Mouse (Mus musculus): Measurements from ENCODE around the gene Pgm1. TPM values are rescaled to one million over a fixed set of nuclear protein-coding genes. Genes with fewer than 3 reads are reported as not detected.

Gene Pgm1
- total RNA-seq, 1 experiment: 15.6 TPM

DNA sequence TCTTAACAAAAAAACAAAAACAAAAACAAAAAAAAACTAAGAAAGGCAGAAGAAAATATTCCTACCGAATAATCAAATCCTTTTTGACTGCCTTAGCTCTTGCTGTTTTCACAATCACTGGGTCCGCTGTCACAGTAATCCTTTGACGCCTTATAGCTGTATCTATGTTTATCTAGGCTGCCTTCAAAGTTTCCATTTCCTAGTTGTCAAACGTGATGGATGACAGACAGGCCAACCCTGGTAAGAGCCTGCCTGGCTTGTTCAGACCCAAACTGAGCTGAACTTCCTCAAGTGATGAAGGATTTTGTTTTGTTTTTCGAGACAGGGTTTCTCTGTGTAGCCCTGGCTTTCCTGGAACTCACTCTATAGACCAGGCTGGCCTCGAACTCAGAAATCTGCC, 693 bp upstream of the Pgm1 start:
- Histone ChIP-seq H3K4me3 (ENCODE audit: insufficient read depth in 1 of 2, low read depth in 1 of 2, low read length in 2 of 2, poor library complexity in 1 of 2, severe bottlenecking in 1 of 2) (no peak overlapping the region), H3K36me3 (ENCODE audit: control insufficient read depth, insufficient read depth, low read length, poor library complexity, severe bottlenecking) (no peaks in the 10 kb centered on the region), H3K27ac (ENCODE audit: insufficient read depth, low read depth, low read length, poor library complexity, severe bottlenecking) (no peak overlapping the region), H3K9ac (ENCODE audit: insufficient read depth, low read depth, low read length, poor library complexity, severe bottlenecking) (no peak overlapping the region), H3K9me3 (ENCODE audit: control insufficient read depth, insufficient read depth, low read depth, low read length) (no peaks in the 10 kb centered on the region), H3K4me1 (ENCODE audit: control insufficient read depth in 2 of 2, insufficient read depth in 2 of 2, low read length in 2 of 2, poor library complexity in 1 of 2) (no peaks in the 10 kb centered on the region; a peak in 1 of 4 replicates)
- in situ Hi-C loops (cut with MboI; ENCODE audit: low sequenced_read_pairs in 2 of 2, unreplicated experiment in 2 of 2): no loop called here
- no peak for DNase-seq (ENCODE audit: low read depth, low spot score)
- no peak for TF ChIP-seq MAFK (IDR thresholded peaks at IDR 0.05; ENCODE audit: insufficient read depth, low read depth, low read length)

- no peak within 1 kb of the TSS for H3K27ac ChIP-seq (ENCODE audit: insufficient read depth, low read depth, low read length, poor library complexity, severe bottlenecking)
- peak; percentile 33 for DNase-seq (ENCODE audit: low read depth, low spot score)
- in situ Hi-C loops (cut with MboI; ENCODE audit: low sequenced_read_pairs in 2 of 2, unreplicated experiment in 2 of 2): no loop called here
- H3K9ac ChIP-seq (ENCODE audit: insufficient read depth, low read depth, low read length, poor library complexity, severe bottlenecking): peak within 1 kb of the TSS; percentile 82
- no peak for TF ChIP-seq ZC3H11A (IDR thresholded peaks at IDR 0.05; ENCODE audit: borderline replicate concordance, low read depth, low read length)
- H3K4me1 ChIP-seq (ENCODE audit: control insufficient read depth in 2 of 2, insufficient read depth in 2 of 2, low read length in 2 of 2, poor library complexity in 1 of 2): no peaks in the 10 kb centered on the region; a peak in 1 of 4 replicates
- H3K9me3 ChIP-seq (ENCODE audit: control insufficient read depth, insufficient read depth, low read depth, low read length): no peaks in the 10 kb centered on the region
- H3K4me3 ChIP-seq (ENCODE audit: insufficient read depth in 1 of 2, low read depth in 1 of 2, low read length in 2 of 2, poor library complexity in 1 of 2, severe bottlenecking in 1 of 2): peak within 1 kb of the TSS; percentile 73 to 96
- H3K36me3 ChIP-seq (ENCODE audit: control insufficient read depth, insufficient read depth, low read length, poor library complexity, severe bottlenecking): no peaks in the 10 kb centered on the region
Measured at GRCm38 (mm10) chr4:99929613-99930517, 651 bp downstream of the Pgm1 start, which contains the start of gene Itgb3bp. Gene Itgb3bp, minus strand, starts transcription at chr4:99929813.

- H3K9ac ChIP-seq (ENCODE audit: insufficient read depth, low read depth, low read length, poor library complexity, severe bottlenecking): no peak overlapping the region
- TF ChIP-seq HCFC1 (IDR thresholded peaks at IDR 0.05; ENCODE audit: borderline replicate concordance, insufficient read depth, low read length) (no peak), MAFK (IDR thresholded peaks at IDR 0.05; ENCODE audit: insufficient read depth, low read depth, low read length) (no peak), CHD2 (IDR thresholded peaks at IDR 0.05; ENCODE audit: low read depth, low read length) (no peak), ZNF384 (IDR thresholded peaks at IDR 0.05; ENCODE audit: low read depth, low read length) (no peak), ZC3H11A (IDR thresholded peaks at IDR 0.05; ENCODE audit: borderline replicate concordance, low read depth, low read length) (no peak)
- H3K4me3 ChIP-seq (ENCODE audit: insufficient read depth in 1 of 2, low read depth in 1 of 2, low read length in 2 of 2, poor library complexity in 1 of 2, severe bottlenecking in 1 of 2): peak overlapping the region; percentile 8 to 96; a peak in 2 of 4 replicates
- no peaks in the 10 kb centered on the region for H3K9me3 ChIP-seq (ENCODE audit: control insufficient read depth, insufficient read depth, low read depth, low read length)
- in situ Hi-C loops (cut with MboI; ENCODE audit: low sequenced_read_pairs in 2 of 2, unreplicated experiment in 2 of 2): no loop called here
- H3K27ac ChIP-seq (ENCODE audit: insufficient read depth, low read depth, low read length, poor library complexity, severe bottlenecking): no peak overlapping the region
- H3K36me3 ChIP-seq (ENCODE audit: control insufficient read depth, insufficient read depth, low read length, poor library complexity, severe bottlenecking): no peaks in the 10 kb centered on the region
- no peak for DNase-seq (ENCODE audit: low read depth, low spot score)
- no peaks in the 10 kb centered on the region; a peak in 1 of 4 replicates for H3K4me1 ChIP-seq (ENCODE audit: control insufficient read depth in 2 of 2, insufficient read depth in 2 of 2, low read length in 2 of 2, poor library complexity in 1 of 2)
Measured at GRCm38 (mm10) chr4:99930518-99931239, 1.5 kb downstream of the Pgm1 start.

- Histone ChIP-seq H3K9ac (ENCODE audit: insufficient read depth, low read depth, low read length, poor library complexity, severe bottlenecking) (no peak overlapping the region), H3K4me3 (ENCODE audit: insufficient read depth in 1 of 2, low read depth in 1 of 2, low read length in 2 of 2, poor library complexity in 1 of 2, severe bottlenecking in 1 of 2) (no peak overlapping the region), H3K36me3 (ENCODE audit: control insufficient read depth, insufficient read depth, low read length, poor library complexity, severe bottlenecking) (no peaks in the 10 kb centered on the region), H3K9me3 (ENCODE audit: control insufficient read depth, insufficient read depth, low read depth, low read length) (no peaks in the 10 kb centered on the region), H3K27ac (ENCODE audit: insufficient read depth, low read depth, low read length, poor library complexity, severe bottlenecking) (no peak overlapping the region), H3K4me1 (ENCODE audit: control insufficient read depth in 2 of 2, insufficient read depth in 2 of 2, low read length in 2 of 2, poor library complexity in 1 of 2) (no peaks in the 10 kb centered on the region; a peak in 1 of 4 replicates)
- no peak for DNase-seq (ENCODE audit: low read depth, low spot score)
- in situ Hi-C loops (cut with MboI; ENCODE audit: low sequenced_read_pairs in 2 of 2, unreplicated experiment in 2 of 2): no loop called here
- no peak for TF ChIP-seq ZC3H11A (IDR thresholded peaks at IDR 0.05; ENCODE audit: borderline replicate concordance, low read depth, low read length)
- no peak for TF ChIP-seq CHD2 (IDR thresholded peaks at IDR 0.05; ENCODE audit: low read depth, low read length)
- no peak for TF ChIP-seq MAFK (IDR thresholded peaks at IDR 0.05; ENCODE audit: insufficient read depth, low read depth, low read length)
- no peak for TF ChIP-seq ZNF384 (IDR thresholded peaks at IDR 0.05; ENCODE audit: low read depth, low read length)
- no peak for TF ChIP-seq HCFC1 (IDR thresholded peaks at IDR 0.05; ENCODE audit: borderline replicate concordance, insufficient read depth, low read length)
Measured at GRCm38 (mm10) chr4:99931240-99931580, 2.0 kb downstream of the Pgm1 start.
